Mouse (Mus musculus): ENCODE results near the gene Nfib. TPM values are rescaled to one million over a fixed set of nuclear protein-coding genes. Genes with fewer than 3 reads are reported as not detected.

The Nfib gene
- polyA plus RNA-seq, 1 experiment from 2014 or later, result 13.5 TPM

DNA sequence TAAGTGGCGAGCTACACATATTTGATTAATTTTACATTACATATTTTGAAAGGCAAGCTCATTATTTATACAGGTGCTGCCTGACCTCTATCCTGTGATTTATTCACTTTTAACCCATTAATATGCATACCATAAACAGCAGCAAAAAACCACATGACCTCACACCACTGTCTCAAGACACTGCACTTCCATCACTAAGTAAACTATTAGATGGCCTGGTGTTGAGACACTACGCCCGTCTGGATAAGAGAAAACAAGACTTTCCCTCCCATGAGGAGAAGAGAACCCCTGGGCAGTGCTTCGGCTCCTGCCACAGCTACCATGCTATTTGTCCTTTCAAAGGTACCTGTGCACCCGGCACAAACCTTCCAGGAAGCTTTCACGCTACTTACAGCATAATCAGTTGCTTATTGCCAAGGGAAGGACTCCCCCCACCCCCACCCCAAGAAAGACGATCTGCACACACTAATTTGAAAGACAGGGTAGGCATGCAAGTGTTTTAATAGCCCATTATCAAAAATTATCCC, 242.3 kb downstream of the Nfib start:
- Histone ChIP-seq H3K27ac (ENCODE audit: low read depth, low read length) (no peak overlapping the region), H3K4me2 (replicated peaks; ENCODE audit: low read depth) (no peak overlapping the region), H3K4me1 (replicated peaks; ENCODE audit: control insufficient read depth, insufficient read depth, low read length) (0 out of 2 replicates have a peak, but pooled peaks cover 3% of the 10 kb centered on the region), H3K9ac (ENCODE audit: low read depth, low read length) (no peak overlapping the region), H3K27me3 (replicated peaks; ENCODE audit: control insufficient read depth, insufficient read depth, low read length) (no peaks in the 10 kb centered on the region), H3K4me3 (ENCODE audit: low read depth, low read length) (no peak overlapping the region), H3K9me3 (ENCODE audit: control insufficient read depth) (no peaks in the 10 kb centered on the region), H3K36me3 (ENCODE audit: control insufficient read depth, insufficient read depth) (no peaks in the 10 kb centered on the region)
- ATAC-seq, result no peak
- 59% methylated on average over 7 of the region's 7 CpGs for WGBS
- TF ChIP-seq CTCF (IDR thresholded peaks at IDR 0.05; ENCODE audit: low read depth), result no peak

DNA sequence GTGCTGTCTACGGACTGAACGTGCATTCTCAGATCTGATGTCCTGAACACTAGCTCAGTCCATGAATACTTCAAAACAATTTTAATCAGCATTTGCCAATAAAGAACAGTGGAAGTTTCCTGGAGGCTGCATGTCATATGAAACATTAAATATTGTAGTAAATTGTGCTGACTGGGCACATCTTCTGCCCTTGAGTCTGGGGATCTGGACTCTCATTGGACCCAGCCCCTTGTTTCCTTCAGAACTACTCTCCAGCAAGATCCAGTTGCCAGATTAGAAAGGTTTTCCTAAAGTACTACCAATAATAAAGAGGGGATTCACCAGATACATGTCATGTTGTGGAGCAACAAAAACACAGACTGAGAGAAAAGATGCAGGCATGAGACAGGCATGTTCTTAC, 243.9 kb downstream of the Nfib start:
- no peaks in the 10 kb centered on the region for H3K27me3 ChIP-seq (replicated peaks; ENCODE audit: control insufficient read depth, insufficient read depth, low read length)
- no peak for ATAC-seq
- 85% methylated on average over 2 of the region's 2 CpGs for WGBS
- no peak for TF ChIP-seq CTCF (IDR thresholded peaks at IDR 0.05; ENCODE audit: low read depth)
- H3K4me3 ChIP-seq (ENCODE audit: low read depth, low read length), result no peak overlapping the region
- H3K27ac ChIP-seq (ENCODE audit: low read depth, low read length), result no peak overlapping the region
- no peaks in the 10 kb centered on the region for H3K36me3 ChIP-seq (ENCODE audit: control insufficient read depth, insufficient read depth)
- no peaks in the 10 kb centered on the region for H3K9me3 ChIP-seq (ENCODE audit: control insufficient read depth)
- no peak overlapping the region for H3K4me2 ChIP-seq (replicated peaks; ENCODE audit: low read depth)
- H3K9ac ChIP-seq (ENCODE audit: low read depth, low read length), result no peak overlapping the region
- H3K4me1 ChIP-seq (replicated peaks; ENCODE audit: control insufficient read depth, insufficient read depth, low read length), result no peaks in the 10 kb centered on the region

GRCm38 (mm10) chr4:82458895-82459294, 246.7 kb downstream of the Nfib start:
- Histone ChIP-seq H3K4me3 (ENCODE audit: low read depth, low read length) (no peak overlapping the region), H3K36me3 (ENCODE audit: control insufficient read depth, insufficient read depth) (no peaks in the 10 kb centered on the region), H3K9me3 (ENCODE audit: control insufficient read depth) (no peaks in the 10 kb centered on the region), H3K4me2 (replicated peaks; ENCODE audit: low read depth) (no peak overlapping the region), H3K27me3 (replicated peaks; ENCODE audit: control insufficient read depth, insufficient read depth, low read length) (no peaks in the 10 kb centered on the region), H3K27ac (ENCODE audit: low read depth, low read length) (no peak overlapping the region), H3K4me1 (replicated peaks; ENCODE audit: control insufficient read depth, insufficient read depth, low read length) (no peaks in the 10 kb centered on the region), H3K9ac (ENCODE audit: low read depth, low read length) (no peak overlapping the region)
- WGBS, result 95% methylated on average over 10 of the region's 10 CpGs
- TF ChIP-seq CTCF (IDR thresholded peaks at IDR 0.05; ENCODE audit: low read depth), result no peak
- no peak for ATAC-seq

- ATAC-seq, result no peak
- H3K4me1 ChIP-seq (replicated peaks; ENCODE audit: control insufficient read depth, insufficient read depth, low read length), result no peaks in the 10 kb centered on the region
- TF ChIP-seq CTCF (IDR thresholded peaks at IDR 0.05; ENCODE audit: low read depth), result no peak
- no peak overlapping the region for H3K4me2 ChIP-seq (replicated peaks; ENCODE audit: low read depth)
- H3K27me3 ChIP-seq (replicated peaks; ENCODE audit: control insufficient read depth, insufficient read depth, low read length), result no peaks in the 10 kb centered on the region
- no peak overlapping the region for H3K9ac ChIP-seq (ENCODE audit: low read depth, low read length)
- no peak overlapping the region for H3K4me3 ChIP-seq (ENCODE audit: low read depth, low read length)
- H3K9me3 ChIP-seq (ENCODE audit: control insufficient read depth), result no peaks in the 10 kb centered on the region
- no peaks in the 10 kb centered on the region for H3K36me3 ChIP-seq (ENCODE audit: control insufficient read depth, insufficient read depth)
- no peak overlapping the region for H3K27ac ChIP-seq (ENCODE audit: low read depth, low read length)
- 80% methylated on average over 5 of the region's 5 CpGs for WGBS
Observed at GRCm38 (mm10) chr4:82456908-82457307, 248.6 kb downstream of the Nfib start.

DNA sequence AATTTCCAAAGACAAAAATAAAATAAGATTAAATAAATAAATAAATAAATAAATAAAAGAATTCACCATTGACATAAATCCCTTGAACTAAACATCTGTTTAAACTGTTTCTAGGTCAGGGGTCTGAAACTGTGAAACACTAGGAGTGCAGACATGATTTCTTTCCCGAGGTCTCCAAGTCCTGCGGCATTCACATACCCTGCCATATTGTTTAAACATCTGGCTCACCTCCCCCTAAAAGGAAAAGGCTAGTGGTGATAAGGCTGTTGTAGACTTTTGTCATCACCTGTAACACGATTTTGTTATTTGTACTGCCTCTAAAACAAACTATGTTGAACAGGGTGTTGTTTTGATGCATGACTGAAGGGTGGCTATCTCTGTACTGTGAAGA, 249.2 kb downstream of the Nfib start:
- 46% methylated on average over 3 of the region's 3 CpGs for WGBS
- no peak overlapping the region for H3K4me3 ChIP-seq (ENCODE audit: low read depth, low read length)
- H3K27me3 ChIP-seq (replicated peaks; ENCODE audit: control insufficient read depth, insufficient read depth, low read length), result no peaks in the 10 kb centered on the region
- H3K4me2 ChIP-seq (replicated peaks; ENCODE audit: low read depth), result no peak overlapping the region
- no peaks in the 10 kb centered on the region for H3K36me3 ChIP-seq (ENCODE audit: control insufficient read depth, insufficient read depth)
- no peaks in the 10 kb centered on the region for H3K4me1 ChIP-seq (replicated peaks; ENCODE audit: control insufficient read depth, insufficient read depth, low read length)
- no peak for TF ChIP-seq CTCF (IDR thresholded peaks at IDR 0.05; ENCODE audit: low read depth)
- H3K9ac ChIP-seq (ENCODE audit: low read depth, low read length), result no peak overlapping the region
- H3K9me3 ChIP-seq (ENCODE audit: control insufficient read depth), result no peaks in the 10 kb centered on the region
- no peak for ATAC-seq
- H3K27ac ChIP-seq (ENCODE audit: low read depth, low read length), result no peak overlapping the region

- H3K4me1 ChIP-seq (replicated peaks; ENCODE audit: control insufficient read depth, insufficient read depth, low read length), result no peaks in the 10 kb centered on the region
- no peak overlapping the region for H3K4me3 ChIP-seq (ENCODE audit: low read depth, low read length)
- no peak for ATAC-seq
- H3K9me3 ChIP-seq (ENCODE audit: control insufficient read depth), result no peaks in the 10 kb centered on the region
- H3K9ac ChIP-seq (ENCODE audit: low read depth, low read length), result no peak overlapping the region
- H3K36me3 ChIP-seq (ENCODE audit: control insufficient read depth, insufficient read depth), result no peaks in the 10 kb centered on the region
- TF ChIP-seq CTCF (IDR thresholded peaks at IDR 0.05; ENCODE audit: low read depth), result no peak
- H3K27ac ChIP-seq (ENCODE audit: low read depth, low read length), result no peak overlapping the region
- H3K27me3 ChIP-seq (replicated peaks; ENCODE audit: control insufficient read depth, insufficient read depth, low read length), result no peaks in the 10 kb centered on the region
- 86% methylated on average over 8 of the region's 8 CpGs for WGBS
- H3K4me2 ChIP-seq (replicated peaks; ENCODE audit: low read depth), result no peak overlapping the region
Observed at GRCm38 (mm10) chr4:82455617-82456322, 249.8 kb downstream of the Nfib start.

All from intestine, postnatal 0 days (tissue).